Mouse (Mus musculus) liver, embryonic 13.5 days (tissue): ENCODE results near the gene Vcp. TPM values are rescaled to one million over a fixed set of nuclear protein-coding genes. Genes with fewer than 3 reads are reported as not detected.
A peak's percentile ranks its signal among the peaks of the same experiment; 100 is the strongest.

Experiments used
- ATAC-seq: fragments of 200-750 bp; cut with Nextera tagmentation; 2 replicates; pipeline ENCODE4 v1.8.0; 2017; ENCODE audit warnings: low read depth, mild to moderate bottlenecking, moderate number of reproducible peaks, moderate library complexity
- DNase-seq: peaks from one replicate; pipeline ENCODE4 v3.0.0; 2022
- H3K27ac ChIP-seq: fragments of 300-500 bp; sonication (generic); 2 replicates; pipeline ENCODE4 v1.5.1; 2015; ENCODE audit warnings: moderate library complexity, mild to moderate bottlenecking, inconsistent platforms
- H3K27me3 ChIP-seq: fragments of 300-500 bp; sonication (generic); 2 replicates; pipeline ENCODE4 v1.6.1; 2015; ENCODE audit warnings: mild to moderate bottlenecking, inconsistent platforms
- H3K36me3 ChIP-seq: fragments of 300-500 bp; sonication (generic); 2 replicates; pipeline ENCODE4 v1.6.1; 2015; ENCODE audit warnings: mild to moderate bottlenecking, inconsistent platforms
- H3K4me1 ChIP-seq: fragments of 300-500 bp; sonication (generic); replicated peaks from 2 replicates; pipeline ENCODE4 v1.6.1; 2015; ENCODE audit warnings: inconsistent platforms
- H3K4me2 ChIP-seq: fragments of 300-500 bp; sonication (generic); 2 replicates; pipeline ENCODE4 v1.6.1; 2015; ENCODE audit warnings: inconsistent platforms, mild to moderate bottlenecking, moderate library complexity
- H3K4me3 ChIP-seq: fragments of 300-500 bp; sonication (generic); replicated peaks from 2 replicates; pipeline ENCODE4 v1.5.1; 2015; ENCODE audit warnings: mild to moderate bottlenecking, inconsistent platforms
- H3K9ac ChIP-seq: fragments of 300-500 bp; sonication (generic); 2 replicates; pipeline ENCODE4 v1.6.1; 2015; ENCODE audit warnings: mild to moderate bottlenecking, inconsistent platforms
- H3K9me3 ChIP-seq: fragments of 300-500 bp; sonication (generic); replicated peaks from 2 replicates; pipeline ENCODE4 v1.6.1; 2016; ENCODE audit warnings: inconsistent platforms
- WGBS: fragments of 180-500 bp; shearing (Covaris S2); methylation state at CpG from one replicate; pipeline ENCODE4 v1.1.7; 2015; ENCODE audit not compliant: insufficient replicate concordance; 5-methylcytosine and 5-hydroxymethylcytosine counted together
- polyA plus RNA-seq: library from polyadenylated mRNA; unstranded; fragments of >200 nt; fragmentation: Nextera tagmentation; extraction: Ambion mirVana; gene quantifications from 2 replicates; pipeline ENCODE4 v1.2.1, GENCODE M21; 2015

Gene Vcp
- polyA plus RNA-seq, 1 experiment from 2014 or later, result 273 TPM

DNA sequence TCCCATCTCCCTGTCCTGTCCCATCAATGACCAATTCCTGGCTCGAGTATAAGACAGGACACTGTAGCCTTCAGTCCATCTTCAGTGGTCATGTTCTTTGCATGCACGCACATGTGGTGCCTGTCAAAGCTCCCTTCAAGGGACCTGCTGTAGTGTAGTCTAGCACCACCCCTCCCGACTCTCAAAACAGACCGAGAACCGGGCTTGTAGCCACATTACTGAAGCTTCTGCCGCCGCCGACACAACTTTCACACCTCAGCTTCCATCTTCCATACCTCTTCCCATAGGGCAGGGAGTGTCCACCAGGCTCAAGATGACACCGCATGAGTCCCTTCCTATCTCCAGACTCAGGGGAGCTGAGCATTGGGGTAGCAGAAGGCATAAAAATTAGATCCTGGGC is 56.1 kb downstream of the Vcp start:
- peaks cover 67% of the 10 kb centered on the region for H3K27me3 ChIP-seq
- no peak for ATAC-seq

DNA sequence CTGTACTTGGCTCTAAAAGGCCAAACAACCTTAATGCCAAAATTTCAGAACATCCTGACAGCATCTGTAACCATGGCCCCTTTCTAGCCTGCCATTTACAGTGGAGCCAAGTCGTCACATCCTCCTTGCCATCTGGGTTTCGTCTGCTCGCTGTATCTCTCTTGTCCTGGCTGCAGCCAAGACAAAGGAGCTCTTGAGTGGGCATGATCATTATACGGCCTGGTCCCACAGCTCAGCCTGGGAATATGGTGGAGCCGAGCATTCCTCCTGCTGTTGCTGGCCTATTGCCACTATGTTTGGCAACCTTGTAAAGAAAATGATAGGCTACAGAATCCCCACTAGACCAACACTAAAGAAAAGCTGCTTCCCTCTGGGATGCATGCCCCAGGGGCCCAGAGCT is 57.0 kb downstream of the Vcp start:
- WGBS, result 61% methylated on average over 5 of the region's 5 CpGs
- no peak overlapping the region for H3K4me3 ChIP-seq
- no peaks in the 10 kb centered on the region for H3K9me3 ChIP-seq
- no peak overlapping the region for H3K4me2 ChIP-seq
- no peak for ATAC-seq
- H3K9ac ChIP-seq, result no peak overlapping the region
- no peaks in the 10 kb centered on the region for H3K4me1 ChIP-seq
- H3K36me3 ChIP-seq, result no peaks in the 10 kb centered on the region
- peaks cover 67% of the 10 kb centered on the region for H3K27me3 ChIP-seq
- DNase-seq, result no peak
- H3K27ac ChIP-seq, result no peak overlapping the region

More for the DNA sequence above, 56.1 kb downstream of the Vcp start:
- Histone ChIP-seq H3K27ac (no peak overlapping the region), H3K9me3 (no peaks in the 10 kb centered on the region), H3K4me1 (peaks cover 4% of the 10 kb centered on the region; the same call in 1 of the 2 replicates), H3K9ac (no peak overlapping the region), H3K4me2 (no peak overlapping the region), H3K36me3 (no peaks in the 10 kb centered on the region), H3K4me3 (no peak overlapping the region)
- 66% methylated on average over 9 of the region's 9 CpGs for WGBS
- no peak for DNase-seq

DNA sequence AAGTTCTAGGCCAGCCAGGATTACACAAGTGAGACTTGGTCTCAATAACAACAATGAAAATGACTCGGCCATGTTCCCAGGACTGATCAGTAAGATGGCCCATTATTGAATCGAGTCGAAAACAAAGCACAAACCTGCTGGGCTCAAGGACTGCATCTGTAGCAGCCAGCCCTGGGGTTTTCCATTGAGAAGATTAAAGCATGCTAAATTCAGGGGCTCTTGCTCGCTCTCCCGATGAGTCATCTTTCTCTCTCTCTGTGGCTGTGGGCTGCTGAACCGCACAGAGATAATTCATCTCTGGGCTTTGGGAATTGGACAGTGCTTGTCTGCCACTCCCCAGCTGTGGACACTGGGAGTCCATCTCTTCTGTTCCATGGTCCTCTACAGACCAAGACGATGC is 58.9 kb downstream of the Vcp start:
- Histone ChIP-seq H3K9ac (no peak overlapping the region), H3K27me3 (peaks cover 59% of the 10 kb centered on the region), H3K4me1 (no peaks in the 10 kb centered on the region), H3K27ac (no peak overlapping the region), H3K36me3 (no peaks in the 10 kb centered on the region), H3K9me3 (no peaks in the 10 kb centered on the region), H3K4me2 (no peak overlapping the region), H3K4me3 (no peak overlapping the region)
- ATAC-seq (no peak), DNase-seq (no peak)
- WGBS, result 63% methylated on average over 7 of the region's 7 CpGs

DNA sequence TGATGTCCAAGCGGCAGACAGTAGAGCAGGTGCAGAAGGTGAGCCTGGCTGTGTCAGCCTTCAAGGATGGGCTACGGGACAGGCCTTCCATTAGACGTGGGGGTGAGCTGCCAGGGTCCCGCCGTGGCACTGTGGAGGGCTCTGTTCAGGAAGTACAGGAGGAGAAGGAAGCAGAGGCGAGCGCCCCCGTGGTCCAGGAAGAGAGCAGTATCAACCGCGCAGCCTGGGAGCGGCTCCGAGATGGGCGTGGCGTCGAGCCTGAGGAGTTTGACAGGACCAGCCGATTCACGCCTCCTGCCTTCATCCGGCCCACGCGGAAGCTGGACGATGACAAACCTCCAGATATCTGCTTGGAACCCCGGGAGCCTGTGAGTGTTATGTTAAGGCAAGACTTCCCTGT is 66.7 kb downstream of the Vcp start:
- H3K9ac ChIP-seq, result no peak overlapping the region
- peak overlapping the region; percentile 42 for H3K4me2 ChIP-seq
- ATAC-seq (0 out of 2 replicates have a peak, but pooled peaks have one; percentile 39), DNase-seq (peak; percentile 34)
- H3K36me3 ChIP-seq, result no peaks in the 10 kb centered on the region
- 6% methylated on average over 22 of the region's 22 CpGs for WGBS
- H3K27me3 ChIP-seq, result peaks cover 56% of the 10 kb centered on the region
- H3K4me1 ChIP-seq, result peaks cover 4% of the 10 kb centered on the region; the same call in 1 of the 2 replicates
- H3K4me3 ChIP-seq, result 0 out of 2 replicates have a peak overlapping the region, but pooled peaks have one; percentile 4
- H3K27ac ChIP-seq, result no peak overlapping the region
- H3K9me3 ChIP-seq, result no peaks in the 10 kb centered on the region

DNA sequence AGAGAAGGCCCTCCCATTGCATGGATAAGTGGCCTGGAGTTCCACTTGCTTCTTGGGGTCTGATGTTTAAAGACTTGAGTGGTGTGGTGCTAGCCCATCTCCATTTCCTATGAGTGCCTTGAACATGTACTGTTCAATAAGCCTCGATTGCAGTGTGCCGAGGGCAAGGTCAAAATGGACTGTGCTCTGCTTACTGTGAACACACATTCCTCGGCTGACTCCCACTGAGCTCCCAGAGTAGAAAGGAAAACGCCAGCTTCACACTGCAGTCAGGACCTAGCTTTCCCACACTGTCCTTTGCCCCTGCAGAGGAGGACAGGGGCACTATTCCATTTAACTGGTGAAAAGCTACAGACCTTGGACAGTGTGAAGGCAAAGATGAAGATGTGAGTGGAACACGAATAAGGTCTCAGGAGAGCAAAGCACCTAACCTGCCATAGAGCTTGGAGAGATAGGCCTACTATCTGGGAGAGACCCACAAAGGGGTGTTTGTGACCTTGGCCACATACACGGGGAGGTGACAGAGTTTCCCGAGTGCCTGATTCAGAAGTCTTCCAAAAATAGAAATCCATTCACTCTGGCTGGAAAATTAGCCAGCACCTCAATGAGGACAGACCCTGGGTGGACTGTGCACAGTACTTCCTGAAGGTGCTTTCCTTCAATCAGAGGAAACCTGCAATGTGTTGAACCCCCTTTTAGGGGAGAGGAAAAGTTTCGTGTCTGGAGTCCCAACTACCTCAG is 67.9 kb downstream of the Vcp start:
- DNase-seq (no peak), ATAC-seq (no peak)
- Histone ChIP-seq H3K9me3 (no peaks in the 10 kb centered on the region), H3K9ac (no peak overlapping the region), H3K4me3 (no peak overlapping the region), H3K4me1 (peaks cover 4% of the 10 kb centered on the region; the same call in 1 of the 2 replicates), H3K4me2 (no peak overlapping the region), H3K27ac (no peak overlapping the region), H3K27me3 (peaks cover 44% of the 10 kb centered on the region), H3K36me3 (no peaks in the 10 kb centered on the region)
- 52% methylated on average over 8 of the region's 8 CpGs for WGBS

Other genes starting within 250 kb of the Vcp start
- not detected in 2 replicates for gene Ccl19, start 243.9 kb downstream of the Vcp start, polyA plus RNA-seq
- gene Ccl21a, start 226.5 kb downstream of the Vcp start, polyA plus RNA-seq, result 0.96 TPM in 1 of 2 replicates, not detected in the other
- gene Fam205a1, start 146.6 kb downstream of the Vcp start, polyA plus RNA-seq, result 0.12 and 0.15 TPM in 2 replicates
- gene Gm12394, start 143.7 kb downstream of the Vcp start, polyA plus RNA-seq, result 0.07 and 0.08 TPM in 2 replicates
- gene Fam205c, start 126.3 kb downstream of the Vcp start, polyA plus RNA-seq, result 0.28 and 0.48 TPM in 2 replicates
- gene Phf24, start 83.8 kb downstream of the Vcp start, polyA plus RNA-seq, result 0.13 and 0.40 TPM in 2 replicates
- 0.75 and 0.76 TPM in 2 replicates for gene Dnajb5, start 50.7 kb downstream of the Vcp start, polyA plus RNA-seq
- 0.13 and 0.15 TPM in 2 replicates for gene 1700022I11Rik, start 30.9 kb downstream of the Vcp start, polyA plus RNA-seq
- gene Fancg, start 10.0 kb upstream of the Vcp start, polyA plus RNA-seq, result 10.3 and 11.8 TPM in 2 replicates
- 12.6 and 13.9 TPM in 2 replicates for gene Pigo, start 25.3 kb upstream of the Vcp start, polyA plus RNA-seq
- gene Stoml2, start 31.2 kb upstream of the Vcp start, polyA plus RNA-seq, result 270 and 280 TPM in 2 replicates
- 28.4 and 30.0 TPM in 2 replicates for gene Fam214b, start 45.7 kb upstream of the Vcp start, polyA plus RNA-seq
- 0.30 and 0.37 TPM in 2 replicates for gene Unc13b, start 58.4 kb upstream of the Vcp start, polyA plus RNA-seq